Mouse (Mus musculus): ENCODE data around the gene Pfn3. TPM values are rescaled to one million over a fixed set of nuclear protein-coding genes. Genes with fewer than 3 reads are reported as not detected.
A peak's percentile ranks its signal among the peaks of the same experiment; 100 is the strongest.
"Not testable (repeated sequence)": the region's sequence is repeated elsewhere in the genome, so short reads cannot be mapped to it uniquely, and the experiment has no call there.

Pfn3 gene
- total RNA-seq (2021) = not detected
- long read RNA-seq, experiment 1 = 0 reads
- long read RNA-seq, experiment 2 = 0 reads

DNA sequence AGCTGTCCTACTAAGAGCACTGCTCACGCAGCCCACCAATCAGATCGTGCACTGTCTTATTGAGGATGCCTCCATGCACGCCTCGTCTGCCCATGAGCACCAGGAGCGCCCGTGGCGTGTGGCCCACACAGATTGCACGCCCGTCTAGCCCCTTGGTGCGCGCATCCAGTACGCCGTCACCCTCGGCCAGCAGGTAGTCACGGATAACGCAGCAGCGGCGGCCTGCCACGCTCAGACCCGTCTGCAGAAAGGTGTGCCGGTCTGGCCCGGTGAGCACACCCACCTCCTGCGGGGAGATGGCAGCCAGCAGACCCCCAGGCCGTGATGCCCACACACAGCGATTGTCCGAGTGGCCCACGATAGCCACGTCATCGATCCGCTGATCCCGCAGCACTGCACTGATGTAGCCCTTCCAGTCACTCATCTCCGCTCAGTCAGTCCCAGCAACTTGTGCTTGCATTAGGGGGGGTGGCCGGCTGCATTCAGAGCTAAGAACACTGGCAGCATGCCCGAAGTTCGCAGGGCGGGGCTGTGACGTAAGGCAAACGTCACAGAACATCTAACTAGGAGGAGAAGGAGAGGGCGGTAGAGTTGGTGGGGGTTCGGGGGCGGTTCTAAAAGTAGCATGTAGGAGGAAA, at the start of gene Pfn3:
Gene Pfn3, minus strand, starts transcription at position 490 of the 638 bp plus-strand sequence.
- intact Hi-C loops (cut with DNase I) = no loop called here
- no peak for DNase-seq

GRCm38 (mm10) chr13:55464027-55464884, 49.2 kb upstream of the Pfn3 start, which contains the start of gene Prr7:
TSS of gene Prr7 (plus strand) at chr13:55464267.
- intact Hi-C loops (cut with DNase I) = no loop called here
- peak in 1 of 2 experiments; percentile 39 for DNase-seq

DNA sequence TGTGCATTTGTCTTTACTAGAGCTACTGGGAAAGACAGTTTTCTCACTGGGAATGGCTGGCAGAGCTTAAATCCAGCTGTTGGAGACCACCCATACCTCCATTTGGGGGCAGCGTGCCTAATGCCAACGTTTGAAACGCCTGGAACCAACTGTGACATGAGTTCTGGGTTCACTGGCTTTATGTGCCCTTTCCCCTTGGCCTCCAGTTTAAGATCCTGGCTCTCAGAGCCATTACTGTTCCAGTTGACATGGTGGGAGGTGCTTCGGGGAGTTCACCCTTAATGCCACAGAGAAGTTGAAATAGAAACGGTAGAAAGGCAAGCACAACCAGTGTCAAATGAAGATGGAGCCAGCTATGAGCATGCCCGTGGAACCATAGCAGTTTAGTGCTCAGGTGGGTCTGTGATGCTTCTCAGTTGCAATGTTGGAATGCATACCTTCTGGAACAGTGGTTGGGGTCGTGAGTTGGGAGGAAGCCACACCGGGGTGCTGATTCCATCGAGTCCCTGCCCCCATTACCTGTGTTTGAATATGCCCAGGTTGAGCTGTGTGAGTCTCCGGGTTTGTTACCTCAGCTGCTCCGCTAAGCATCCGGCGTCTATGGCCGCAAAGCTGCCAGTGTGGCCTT, 48.5 kb upstream of the Pfn3 start:
- intact Hi-C loops (cut with DNase I) = no loop called here
- DNase-seq = peak in 1 of 2 experiments; percentile 15

GRCm38 (mm10) chr13:55462965-55463364, 47.9 kb upstream of the Pfn3 start:
- no peak for DNase-seq
- intact Hi-C loops (cut with DNase I) = no loop called here

- intact Hi-C loops (cut with DNase I) = no loop called here
- DNase-seq = peak in 1 of 2 experiments; percentile 46
Measured at GRCm38 (mm10) chr13:55451785-55452549, 36.9 kb upstream of the Pfn3 start.

DNA sequence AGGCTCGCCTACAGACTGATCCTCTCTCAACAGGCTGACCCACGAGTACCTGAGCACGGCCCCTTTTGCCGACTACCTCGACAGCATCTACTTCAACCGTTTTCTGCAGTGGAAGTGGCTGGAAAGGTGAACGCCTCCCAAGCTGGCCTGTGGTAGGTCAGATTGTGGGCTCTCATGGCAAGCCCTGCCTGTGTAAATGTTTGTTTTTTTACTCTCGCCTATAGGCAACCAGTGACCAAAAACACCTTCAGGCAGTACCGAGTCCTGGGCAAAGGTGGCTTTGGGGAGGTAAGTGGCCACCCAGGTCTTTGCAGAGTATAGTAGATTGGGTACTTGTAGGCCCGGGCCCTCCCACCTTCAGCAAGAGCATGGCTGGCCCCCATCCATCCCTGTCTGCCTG, 36.3 kb upstream of the Pfn3 start:
- intact Hi-C loops (cut with DNase I) = no loop called here
- DNase-seq = no peak

DNA sequence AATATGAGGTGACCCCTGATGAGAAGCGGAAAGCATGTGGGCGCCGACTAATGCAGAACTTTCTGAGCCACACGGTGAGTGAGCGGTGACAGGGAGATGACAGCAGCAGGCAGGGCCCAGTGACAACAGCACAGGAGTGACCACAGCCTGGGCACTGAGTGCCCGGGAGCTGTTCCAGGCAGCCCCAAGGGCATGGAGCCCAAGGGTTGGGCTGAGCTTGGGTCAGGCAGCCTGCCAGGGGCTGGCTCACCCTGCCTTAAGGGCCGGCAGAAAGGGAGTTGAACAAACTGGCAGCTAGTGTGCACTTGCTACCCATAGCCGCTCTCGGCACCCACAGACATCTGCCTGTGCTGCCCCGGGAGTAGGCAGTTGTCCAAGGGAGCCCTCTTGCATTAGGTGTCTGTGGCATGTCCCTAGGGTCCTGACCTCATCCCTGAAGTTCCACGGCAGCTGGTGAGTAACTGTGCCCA, 35.5 kb upstream of the Pfn3 start:
- intact Hi-C loops (cut with DNase I) = no loop called here
- peak; percentile 80 to 83 for DNase-seq

- intact Hi-C loops (cut with DNase I) = no loop called here
- peak in 1 of 2 experiments; percentile 4 for DNase-seq
Measured at GRCm38 (mm10) chr13:55449679-55450441, 34.8 kb upstream of the Pfn3 start.

GRCm38 (mm10) chr13:55449205-55449604, 34.2 kb upstream of the Pfn3 start:
- DNase-seq = peak in 1 of 2 experiments; percentile 4
- intact Hi-C loops (cut with DNase I) = no loop called here

- peak in 1 of 2 experiments; percentile 1 for DNase-seq
- intact Hi-C loops (cut with DNase I) = no loop called here
Measured at GRCm38 (mm10) chr13:55448131-55448530, 33.1 kb upstream of the Pfn3 start.

DNA sequence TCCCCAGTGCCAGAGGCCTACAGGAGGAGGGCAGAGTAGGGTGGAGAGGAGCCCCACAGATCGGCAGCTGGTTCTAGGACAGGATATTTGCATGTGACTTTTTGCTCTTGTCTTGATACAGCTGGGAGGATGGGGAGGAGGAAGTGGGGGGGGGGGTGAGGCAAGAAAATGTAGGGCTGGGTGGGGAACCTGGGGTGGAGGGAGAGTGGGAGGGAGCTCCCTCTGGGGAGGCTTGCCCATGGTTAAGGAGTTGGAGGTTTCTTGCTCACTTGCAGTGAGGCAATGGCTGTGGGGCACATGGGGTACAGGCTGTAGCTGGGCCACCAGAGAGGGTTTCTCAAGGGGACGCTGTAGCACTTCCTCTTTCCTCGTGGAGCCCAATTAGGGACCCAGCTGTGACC, 32.5 kb upstream of the Pfn3 start:
- intact Hi-C loops (cut with DNase I) = no loop called here
- no peak for DNase-seq

GRCm38 (mm10) chr13:55446483-55447105, 31.6 kb upstream of the Pfn3 start:
- intact Hi-C loops (cut with DNase I) = no loop called here
- peak in 1 of 2 experiments; percentile 4 for DNase-seq

- intact Hi-C loops (cut with DNase I) = no loop called here
- peak; percentile 5 to 63 for DNase-seq
Measured at GRCm38 (mm10) chr13:55445361-55446091, 30.5 kb upstream of the Pfn3 start.

DNA sequence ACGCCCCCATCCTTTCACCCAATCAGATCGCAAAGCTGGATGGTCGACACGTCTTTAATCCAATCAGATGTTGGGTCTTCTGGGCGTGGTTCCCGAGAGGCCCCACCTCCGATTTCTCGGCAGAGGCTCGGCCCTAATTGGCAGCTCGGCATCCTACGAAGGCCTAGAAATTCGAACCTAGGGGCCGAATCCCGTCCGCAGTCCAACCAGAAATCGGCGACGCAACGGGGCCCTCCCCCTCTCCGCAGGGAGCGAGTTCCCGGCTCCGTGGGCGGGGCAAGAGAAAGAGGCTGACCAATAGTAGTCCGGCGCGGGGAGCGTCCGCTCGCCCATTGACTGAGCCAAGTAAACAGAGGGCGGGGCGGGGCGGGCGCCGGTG, 29.9 kb upstream of the Pfn3 start, which contains the start of gene Grk6:
Gene Grk6, plus strand, starts transcription at position 136 of the 379 bp plus-strand sequence.
- peak; percentile 99 for DNase-seq
- intact Hi-C loops (cut with DNase I) = no loop called here

GRCm38 (mm10) chr13:55444286-55444936, 29.4 kb upstream of the Pfn3 start:
- DNase-seq = no peak
- intact Hi-C loops (cut with DNase I) = no loop called here

GRCm38 (mm10) chr13:55443799-55444285, 28.8 kb upstream of the Pfn3 start:
- no peak for DNase-seq
- intact Hi-C loops (cut with DNase I) = no loop called here

- DNase-seq; intact Hi-C loops (cut with DNase I): not testable (repeated sequence)
Measured at GRCm38 (mm10) chr13:55437111-55437629, 22.1 kb upstream of the Pfn3 start.
